Mouse (Mus musculus) gastrocnemius, adult 18-20 months (tissue): Measurements from ENCODE around the gene Myh9. TPM values are rescaled to one million over a fixed set of nuclear protein-coding genes. Genes with fewer than 3 reads are reported as not detected.
"Not testable (repeated sequence)": the region's sequence is repeated elsewhere in the genome, so short reads cannot be mapped to it uniquely, and the experiment has no call there.

Experiments used
- DNase-seq: peaks from one replicate; pipeline ENCODE4 v3.0.0; 2021; ENCODE audit warnings: low spot score
- total RNA-seq, 2 experiments: library from RNA; stranded (reverse); gene quantifications; 2 replicates each; pipeline ENCODE4 v1.2.3; 2021

Gene Myh9
- total RNA-seq, 2 experiments from 2014 or later: 42.8 to 63.0 TPM

- no peak for DNase-seq
Measured at GRCm38 (mm10) chr15:77868340-77868739, 26.4 kb upstream of the Myh9 start.

GRCm38 (mm10) chr15:77867231-77867968, 25.4 kb upstream of the Myh9 start:
- not testable (repeated sequence) for DNase-seq

GRCm38 (mm10) chr15:77866583-77867220, 24.7 kb upstream of the Myh9 start:
- DNase-seq: no peak

- DNase-seq: no peak
Measured at GRCm38 (mm10) chr15:77864063-77864758, 22.2 kb upstream of the Myh9 start.

- no peak for DNase-seq
Measured at GRCm38 (mm10) chr15:77862991-77863972, 21.3 kb upstream of the Myh9 start.

- DNase-seq: peak; percentile 21
Measured at GRCm38 (mm10) chr15:77860081-77860665, 18.2 kb upstream of the Myh9 start.

GRCm38 (mm10) chr15:77857662-77858156, 15.7 kb upstream of the Myh9 start:
- peak; percentile 52 for DNase-seq

GRCm38 (mm10) chr15:77856541-77856940, 14.6 kb upstream of the Myh9 start:
- no peak for DNase-seq

GRCm38 (mm10) chr15:77855301-77855700, 13.3 kb upstream of the Myh9 start:
- no peak for DNase-seq

- DNase-seq: no peak
Measured at GRCm38 (mm10) chr15:77852001-77852400, 10.0 kb upstream of the Myh9 start.

GRCm38 (mm10) chr15:77851136-77851535, 9.2 kb upstream of the Myh9 start:
- DNase-seq: no peak

GRCm38 (mm10) chr15:77849572-77850229, 7.7 kb upstream of the Myh9 start:
- no peak for DNase-seq

- no peak for DNase-seq
Measured at GRCm38 (mm10) chr15:77849039-77849436, 7.1 kb upstream of the Myh9 start.

GRCm38 (mm10) chr15:77848415-77849038, 6.6 kb upstream of the Myh9 start:
- DNase-seq: no peak

- DNase-seq: no peak
Measured at GRCm38 (mm10) chr15:77847826-77848225, 5.9 kb upstream of the Myh9 start.

GRCm38 (mm10) chr15:77847108-77847507, 5.1 kb upstream of the Myh9 start:
- DNase-seq: no peak

- not testable (repeated sequence) for DNase-seq
Measured at GRCm38 (mm10) chr15:77845931-77846595, 4.1 kb upstream of the Myh9 start.

GRCm38 (mm10) chr15:77844955-77845635, 3.1 kb upstream of the Myh9 start:
- DNase-seq: no peak
